Mouse (Mus musculus): ENCODE data around the gene Prss46. TPM values are rescaled to one million over a fixed set of nuclear protein-coding genes. Genes with fewer than 3 reads are reported as not detected.
A peak's percentile ranks its signal among the peaks of the same experiment; 100 is the strongest.

Gene Prss46
- total and polyA plus RNA-seq, 2 experiments = not detected

DNA sequence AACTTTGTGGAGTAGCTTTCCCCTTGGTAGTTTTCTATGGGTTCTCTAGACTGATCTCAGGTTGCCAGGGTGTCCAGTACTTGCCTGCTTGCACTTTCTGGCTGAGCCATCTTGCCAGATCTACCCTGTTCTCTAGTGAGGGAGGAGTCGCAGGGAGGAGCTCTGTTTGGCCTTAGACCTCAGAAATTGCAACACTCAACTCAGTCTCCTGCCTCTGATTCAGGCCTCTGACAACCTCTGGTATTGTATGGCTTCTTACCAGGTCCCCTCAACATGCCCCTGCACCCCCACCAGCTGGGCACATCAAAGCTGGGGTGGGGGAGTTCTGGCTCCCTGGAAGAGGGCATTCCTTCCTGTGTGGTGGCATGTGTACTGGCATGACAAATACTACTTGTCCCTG is 33.0 kb downstream of the Prss46 start:
- Histone ChIP-seq H3K9ac (ENCODE audit: low read depth, low read length) (peak overlapping the region; percentile 27; the same call in 1 of the 2 replicates), H3K27me3 (ENCODE audit: control insufficient read depth, insufficient read depth, low read length) (no peaks in the 10 kb centered on the region), H3K4me1 (ENCODE audit: control insufficient read depth, insufficient read depth, low read length) (peaks cover 36% of the 10 kb centered on the region), H3K79me2 (ENCODE audit: control insufficient read depth, insufficient read depth, low read length) (peaks cover 13% of the 10 kb centered on the region; the same call in 1 of the 2 replicates), H3K4me3 (ENCODE audit: insufficient read depth, low read depth, low read length) (no peak overlapping the region), H3K36me3 (ENCODE audit: control insufficient read depth, insufficient read depth, low read length) (no peaks in the 10 kb centered on the region), H3K27ac (replicated peaks; ENCODE audit: insufficient read depth, low read depth, low read length) (peak overlapping the region; percentile 88)
- peak; percentile 96 for DNase-seq (ENCODE audit: extremely low read depth, low read depth, low spot score)
- TF ChIP-seq CTCF (IDR thresholded peaks at IDR 0.05; ENCODE audit: low read depth, low read length) (no peak), POLR2A (IDR thresholded peaks at IDR 0.05; ENCODE audit: extremely low read depth, insufficient read depth, low read length) (0 out of 2 replicates have a peak, but pooled peaks have one; percentile 8)
- 30% methylated on average over 1 of the region's 1 CpGs for WGBS

DNA sequence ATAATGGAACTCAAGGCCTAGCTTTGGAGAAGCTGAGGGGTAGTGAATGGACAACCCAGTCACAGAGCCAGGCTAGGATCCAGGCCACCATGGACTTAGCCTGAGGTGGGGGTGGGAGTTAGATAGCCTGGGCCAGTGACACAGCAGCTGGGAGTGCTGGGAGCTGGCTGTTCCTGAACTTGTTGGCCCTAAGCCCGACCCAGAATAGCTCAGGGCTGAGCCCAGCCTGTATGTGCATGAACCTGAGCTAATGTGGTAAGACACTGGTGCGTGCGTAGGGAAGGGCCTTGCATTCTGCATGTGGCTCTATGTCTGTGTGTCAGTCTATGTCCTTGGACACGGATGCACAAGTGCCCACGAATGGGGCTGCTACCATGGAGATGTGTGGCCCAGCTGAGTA is 33.6 kb downstream of the Prss46 start:
- TF ChIP-seq POLR2A (IDR thresholded peaks at IDR 0.05; ENCODE audit: extremely low read depth, insufficient read depth, low read length) = no peak
- no peak for TF ChIP-seq CTCF (IDR thresholded peaks at IDR 0.05; ENCODE audit: low read depth, low read length)
- WGBS = 18% methylated on average over 5 of the region's 5 CpGs
- H3K79me2 ChIP-seq (ENCODE audit: control insufficient read depth, insufficient read depth, low read length) = peaks cover 13% of the 10 kb centered on the region; the same call in 1 of the 2 replicates
- no peaks in the 10 kb centered on the region for H3K36me3 ChIP-seq (ENCODE audit: control insufficient read depth, insufficient read depth, low read length)
- DNase-seq (ENCODE audit: extremely low read depth, low read depth, low spot score) = peak; percentile 97
- H3K4me3 ChIP-seq (ENCODE audit: insufficient read depth, low read depth, low read length) = no peak overlapping the region
- H3K9ac ChIP-seq (ENCODE audit: low read depth, low read length) = peak overlapping the region; percentile 30
- no peaks in the 10 kb centered on the region for H3K27me3 ChIP-seq (ENCODE audit: control insufficient read depth, insufficient read depth, low read length)
- H3K4me1 ChIP-seq (ENCODE audit: control insufficient read depth, insufficient read depth, low read length) = peaks cover 36% of the 10 kb centered on the region
- peak overlapping the region; percentile 95 for H3K27ac ChIP-seq (replicated peaks; ENCODE audit: insufficient read depth, low read depth, low read length)

DNA sequence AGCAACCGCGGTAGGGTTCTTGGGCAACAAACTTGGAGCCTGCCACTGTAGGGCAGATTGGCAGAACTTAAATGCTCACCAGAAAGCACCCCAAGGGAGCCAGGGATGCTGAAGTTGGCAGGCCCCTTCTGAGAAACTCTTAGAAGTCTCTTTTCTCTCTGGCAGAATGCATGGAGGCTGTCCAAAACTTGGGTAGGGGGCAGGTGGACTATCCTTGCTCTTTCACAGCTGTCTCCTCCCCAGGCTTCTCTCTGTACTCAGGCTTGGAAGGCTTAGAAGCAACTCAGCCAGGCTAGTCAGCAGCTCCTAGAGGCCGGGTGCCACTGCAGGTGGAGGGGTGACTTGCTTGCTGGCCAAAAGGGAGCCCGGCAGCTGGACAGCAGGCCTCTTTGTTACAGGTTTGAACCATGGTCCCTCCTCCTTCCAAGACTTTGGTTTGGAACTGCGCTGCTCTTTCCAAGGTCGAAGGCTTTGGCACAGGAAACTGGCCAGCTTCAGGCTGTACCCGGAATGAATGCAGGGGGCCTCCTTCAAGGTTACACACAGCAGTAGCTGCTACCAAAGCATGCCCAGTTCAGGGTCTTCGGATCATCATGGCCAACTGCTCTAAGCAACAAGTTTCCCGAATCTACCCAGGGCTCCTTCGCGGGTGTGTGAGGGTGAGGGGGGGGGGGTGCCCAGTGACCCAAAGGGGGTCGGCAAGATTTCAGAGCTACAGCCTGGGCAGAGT is 35.0 kb downstream of the Prss46 start, which contains the start of gene Als2cl:
Gene Als2cl (plus strand): TSS at position 680 of the 730 bp plus-strand sequence.
- no peak for TF ChIP-seq CTCF (IDR thresholded peaks at IDR 0.05; ENCODE audit: low read depth, low read length)
- peak within 1 kb of the TSS; percentile 91 for H3K9ac ChIP-seq (ENCODE audit: low read depth, low read length)
- peaks cover 13% of the 10 kb centered on the region; the same call in 1 of the 2 replicates for H3K79me2 ChIP-seq (ENCODE audit: control insufficient read depth, insufficient read depth, low read length)
- 7% methylated on average over 12 of the region's 12 CpGs for WGBS
- H3K36me3 ChIP-seq (ENCODE audit: control insufficient read depth, insufficient read depth, low read length) = peaks cover under 1% of the 10 kb centered on the region; the same call in 1 of the 2 replicates
- peak within 1 kb of the TSS; percentile 95 for H3K27ac ChIP-seq (replicated peaks; ENCODE audit: insufficient read depth, low read depth, low read length)
- DNase-seq (ENCODE audit: extremely low read depth, low read depth, low spot score) = peak; percentile 68
- H3K4me1 ChIP-seq (ENCODE audit: control insufficient read depth, insufficient read depth, low read length) = peaks cover 33% of the 10 kb centered on the region
- H3K27me3 ChIP-seq (ENCODE audit: control insufficient read depth, insufficient read depth, low read length) = no peaks in the 10 kb centered on the region
- H3K4me3 ChIP-seq (ENCODE audit: insufficient read depth, low read depth, low read length) = peak within 1 kb of the TSS; percentile 65

DNA sequence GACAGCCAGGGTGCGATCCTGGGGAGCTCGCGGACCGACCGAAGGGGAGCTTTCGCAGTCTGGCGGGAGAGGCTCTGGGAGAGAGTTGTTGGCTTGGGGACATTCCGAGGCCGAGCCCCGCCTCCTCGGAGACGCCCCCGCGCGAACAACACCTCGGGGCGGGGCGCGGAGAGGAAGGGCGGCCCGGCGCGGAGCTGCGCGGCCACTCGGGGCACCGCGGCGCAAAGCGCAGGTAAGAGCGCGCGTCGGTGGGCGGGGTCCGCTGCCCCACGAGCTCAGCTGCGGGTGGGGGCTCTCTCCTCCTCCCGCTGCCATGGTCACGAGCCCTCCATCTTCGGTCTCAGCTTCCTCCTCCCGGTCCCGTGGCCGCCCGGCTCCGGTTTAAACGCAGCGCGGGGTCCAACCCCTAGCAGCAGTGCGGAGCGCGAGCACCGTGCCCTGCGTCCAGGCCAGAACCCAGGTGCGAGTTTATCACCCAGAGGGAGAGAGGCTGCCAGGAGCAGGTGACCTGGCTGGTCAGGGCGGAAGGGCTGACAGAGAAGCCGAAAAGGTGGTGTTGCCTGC is 35.8 kb downstream of the Prss46 start, which contains the start of gene Tmie:
Gene Tmie (minus strand): TSS at position 116 of the 564 bp plus-strand sequence.
- Histone ChIP-seq H3K36me3 (ENCODE audit: control insufficient read depth, insufficient read depth, low read length) (peaks cover 2% of the 10 kb centered on the region; the same call in 1 of the 2 replicates), H3K79me2 (ENCODE audit: control insufficient read depth, insufficient read depth, low read length) (peaks cover 13% of the 10 kb centered on the region; the same call in 1 of the 2 replicates), H3K27me3 (ENCODE audit: control insufficient read depth, insufficient read depth, low read length) (no peaks in the 10 kb centered on the region), H3K4me3 (ENCODE audit: insufficient read depth, low read depth, low read length) (peak within 1 kb of the TSS; percentile 65), H3K27ac (replicated peaks; ENCODE audit: insufficient read depth, low read depth, low read length) (peak within 1 kb of the TSS; percentile 95), H3K9ac (ENCODE audit: low read depth, low read length) (peak within 1 kb of the TSS; percentile 91), H3K4me1 (ENCODE audit: control insufficient read depth, insufficient read depth, low read length) (peaks cover 26% of the 10 kb centered on the region)
- WGBS = under 1% methylated on average over 57 of the region's 57 CpGs
- TF ChIP-seq CTCF (IDR thresholded peaks at IDR 0.05; ENCODE audit: low read depth, low read length) (no peak), POLR2A (IDR thresholded peaks at IDR 0.05; ENCODE audit: extremely low read depth, insufficient read depth, low read length) (peak; percentile 92)
- peak; percentile 83 for DNase-seq (ENCODE audit: extremely low read depth, low read depth, low spot score)

DNA sequence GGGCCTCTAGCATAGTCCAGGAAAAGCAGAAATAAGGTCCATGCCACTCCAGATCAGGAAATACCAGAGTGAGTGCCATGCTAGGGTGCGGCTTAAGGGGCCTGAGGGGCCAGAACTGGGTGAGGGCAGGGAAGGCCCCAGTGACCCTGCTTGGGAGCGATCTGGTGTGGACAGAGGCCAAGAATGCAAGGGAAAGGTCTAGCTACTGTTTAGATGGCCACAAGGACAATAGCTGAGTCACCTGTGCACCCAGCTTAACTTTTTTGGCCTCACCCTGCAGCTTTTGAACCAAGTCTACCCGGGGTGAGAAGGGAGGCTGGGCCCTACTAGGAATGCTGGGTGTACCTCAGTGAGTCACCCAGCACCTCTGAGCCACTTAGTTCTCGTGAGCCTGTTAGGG is 36.5 kb downstream of the Prss46 start:
- Histone ChIP-seq H3K9ac (ENCODE audit: low read depth, low read length) (peak overlapping the region; percentile 66), H3K36me3 (ENCODE audit: control insufficient read depth, insufficient read depth, low read length) (peaks cover 2% of the 10 kb centered on the region; the same call in 1 of the 2 replicates), H3K27ac (replicated peaks; ENCODE audit: insufficient read depth, low read depth, low read length) (peak overlapping the region; percentile 70), H3K27me3 (ENCODE audit: control insufficient read depth, insufficient read depth, low read length) (no peaks in the 10 kb centered on the region), H3K4me1 (ENCODE audit: control insufficient read depth, insufficient read depth, low read length) (peaks cover 26% of the 10 kb centered on the region), H3K4me3 (ENCODE audit: insufficient read depth, low read depth, low read length) (peak overlapping the region; percentile 65), H3K79me2 (ENCODE audit: control insufficient read depth, insufficient read depth, low read length) (peaks cover 13% of the 10 kb centered on the region; the same call in 1 of the 2 replicates)
- peak; percentile 89 for DNase-seq (ENCODE audit: extremely low read depth, low read depth, low spot score)
- TF ChIP-seq POLR2A (IDR thresholded peaks at IDR 0.05; ENCODE audit: extremely low read depth, insufficient read depth, low read length) (no peak), CTCF (IDR thresholded peaks at IDR 0.05; ENCODE audit: low read depth, low read length) (no peak)
- WGBS = 8% methylated on average over 4 of the region's 4 CpGs

All from liver, adult 2 months (tissue).